Mouse (Mus musculus) testis, adult 2 months (tissue): ENCODE measurements at regions not wholly inside any gene's neighbourhood (a gene's known extent, or its start where the extent isn't known, plus 50 kb on each side); places are given as distances from the start of the nearest gene placed in this dataset.

Experiments used
- H3K27ac ChIP-seq: fragments of 200-500 bp; 2 replicates; pipeline ENCODE4 v1.5.1; 2012; ENCODE audit warnings: low read depth, low read length; ENCODE audit not compliant: control insufficient read depth, insufficient read depth
- H3K27me3 ChIP-seq: fragments of 200-500 bp; 2 replicates; pipeline ENCODE4 v1.6.1; 2012; ENCODE audit warnings: mild to moderate bottlenecking, low read length, moderate library complexity; ENCODE audit not compliant: control insufficient read depth, insufficient read depth
- H3K36me3 ChIP-seq: fragments of 200-500 bp; 2 replicates; pipeline ENCODE4 v1.6.1; 2012; ENCODE audit warnings: mild to moderate bottlenecking, low read length; ENCODE audit not compliant: control insufficient read depth, insufficient read depth
- H3K4me1 ChIP-seq: fragments of 200-500 bp; 2 replicates; pipeline ENCODE4 v1.6.1; 2012; ENCODE audit warnings: low read length; ENCODE audit not compliant: control insufficient read depth, insufficient read depth
- H3K4me3 ChIP-seq: fragments of 200-500 bp; 2 replicates; pipeline ENCODE4 v1.5.1; 2012; ENCODE audit warnings: low read depth, mild to moderate bottlenecking, low read length, moderate library complexity, mixed read lengths; ENCODE audit not compliant: control insufficient read depth
- CTCF ChIP-seq: fragments of 200-500 bp; IDR thresholded peaks from 2 replicates; pipeline ENCODE4 v1.5.1; 2012; ENCODE audit warnings: low read depth, mild to moderate bottlenecking, inconsistent platforms, low read length, moderate library complexity; ENCODE audit not compliant: control insufficient read depth, insufficient read depth, insufficient replicate concordance
- POLR2A ChIP-seq: fragments of 200-500 bp; IDR thresholded peaks from 2 replicates; pipeline ENCODE4 v1.6.1; 2012; ENCODE audit warnings: low read depth, mild to moderate bottlenecking, inconsistent platforms, low read length, moderate library complexity; ENCODE audit not compliant: control insufficient read depth

DNA sequence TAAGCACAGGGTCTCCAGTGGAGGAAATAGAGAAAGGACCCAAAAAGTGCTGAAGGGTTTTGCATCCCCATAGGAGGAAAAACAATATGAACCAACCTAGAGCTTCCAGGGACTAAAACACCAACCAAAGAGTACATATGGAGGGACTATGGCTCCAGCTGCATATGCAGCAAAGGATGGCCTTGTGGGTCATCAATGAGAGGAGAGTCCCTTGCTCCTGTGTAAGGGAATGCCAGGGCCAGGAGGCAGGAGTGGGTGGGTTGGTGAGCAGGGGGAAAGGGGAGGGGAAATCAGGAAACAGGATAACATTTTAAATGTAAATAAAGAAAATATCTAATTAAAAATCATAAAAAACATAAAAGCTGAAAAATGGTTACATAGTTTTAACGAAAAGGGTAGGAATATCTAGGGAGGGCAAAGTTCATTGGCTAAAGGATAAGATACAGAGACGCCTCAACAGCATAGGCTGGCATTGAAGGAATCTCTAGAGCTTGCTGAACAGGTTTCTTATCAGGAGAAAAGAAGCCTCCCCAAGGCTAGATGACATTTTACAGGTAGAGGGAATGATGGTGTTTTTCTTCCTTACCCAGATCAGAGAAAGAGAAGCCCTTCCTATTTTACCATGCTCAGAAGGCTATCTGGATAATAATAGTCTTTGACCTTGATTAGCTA lies 823.8 kb upstream of the Lrrc4c start:
- H3K4me3 ChIP-seq = no peak overlapping the region
- no peaks in the 10 kb centered on the region for H3K4me1 ChIP-seq
- TF ChIP-seq CTCF = no peak
- TF ChIP-seq POLR2A = no peak
- H3K27me3 ChIP-seq = no peaks in the 10 kb centered on the region
- no peaks in the 10 kb centered on the region for H3K36me3 ChIP-seq
- no peak overlapping the region for H3K27ac ChIP-seq

DNA sequence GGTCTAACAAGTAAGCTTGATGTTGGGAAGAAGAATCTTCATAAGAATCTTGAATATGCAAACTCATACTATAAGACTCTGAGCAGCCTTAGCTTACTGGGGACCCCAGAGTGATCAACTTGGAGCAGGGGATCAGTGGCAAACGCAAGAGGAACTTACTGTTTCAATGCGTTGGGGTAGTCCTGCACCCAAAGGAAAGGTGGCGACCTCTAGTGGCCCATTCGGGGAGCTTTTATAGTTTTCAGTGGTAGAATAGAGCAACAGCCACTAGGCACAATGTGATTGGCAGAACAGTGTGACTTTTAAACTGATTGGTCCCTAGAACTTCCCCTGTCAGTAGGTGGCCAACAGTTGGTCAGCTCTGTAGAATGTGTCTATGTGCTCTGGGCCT lies 823.3 kb upstream of the Lrrc4c start:
- Histone ChIP-seq H3K27ac (no peak overlapping the region), H3K4me1 (no peaks in the 10 kb centered on the region), H3K27me3 (no peaks in the 10 kb centered on the region), H3K36me3 (no peaks in the 10 kb centered on the region), H3K4me3 (no peak overlapping the region)
- TF ChIP-seq CTCF = peak; percentile 44; the same call in 1 of the 2 replicates
- no peak for TF ChIP-seq POLR2A

DNA sequence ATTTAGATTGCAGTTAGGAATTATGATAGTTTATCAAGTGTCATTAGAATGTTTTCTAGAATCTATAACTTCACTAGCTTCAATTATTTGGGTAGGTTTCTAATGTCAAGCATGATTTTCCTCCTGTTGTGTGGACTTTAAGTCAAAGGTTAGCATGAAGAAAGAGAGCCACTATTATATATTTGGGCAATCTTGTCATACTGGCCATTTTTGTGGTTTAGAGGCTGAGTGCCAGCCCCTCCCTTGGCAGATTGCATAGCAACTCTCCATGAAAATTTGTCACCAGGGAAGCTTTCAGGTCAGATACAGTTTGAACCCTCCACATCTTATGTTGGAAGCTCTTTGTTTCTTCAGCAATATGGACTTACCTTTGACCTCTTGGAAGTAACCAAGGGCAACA lies 806.7 kb upstream of the Lrrc4c start:
- no peak overlapping the region for H3K4me3 ChIP-seq
- H3K27ac ChIP-seq = no peak overlapping the region
- H3K36me3 ChIP-seq = no peaks in the 10 kb centered on the region
- TF ChIP-seq POLR2A (no peak), CTCF (no peak)
- H3K4me1 ChIP-seq = no peaks in the 10 kb centered on the region
- H3K27me3 ChIP-seq = no peaks in the 10 kb centered on the region

DNA sequence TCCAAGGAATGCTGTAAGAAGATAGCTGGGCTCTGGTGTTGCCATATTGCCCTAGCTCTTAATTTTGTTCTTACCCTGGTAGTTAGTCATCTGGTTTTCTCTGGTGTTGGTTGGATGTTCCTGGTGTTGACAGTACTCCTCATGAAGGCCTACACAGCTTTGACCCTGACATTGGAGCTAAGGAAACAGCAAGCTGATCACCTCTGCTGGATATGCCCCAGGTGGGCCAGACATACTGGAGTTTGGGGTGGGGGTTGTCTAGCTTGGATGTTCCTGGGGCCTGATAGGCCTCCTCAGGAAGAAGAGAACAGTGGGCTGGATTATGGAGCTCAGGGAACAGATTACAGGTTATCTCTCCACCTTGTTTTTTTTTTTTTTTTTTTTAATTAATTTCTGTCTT lies 796.3 kb upstream of the Lrrc4c start:
- Histone ChIP-seq H3K4me3 (no peak overlapping the region), H3K36me3 (no peaks in the 10 kb centered on the region), H3K27ac (no peak overlapping the region), H3K4me1 (no peaks in the 10 kb centered on the region), H3K27me3 (no peaks in the 10 kb centered on the region)
- no peak for TF ChIP-seq POLR2A

DNA sequence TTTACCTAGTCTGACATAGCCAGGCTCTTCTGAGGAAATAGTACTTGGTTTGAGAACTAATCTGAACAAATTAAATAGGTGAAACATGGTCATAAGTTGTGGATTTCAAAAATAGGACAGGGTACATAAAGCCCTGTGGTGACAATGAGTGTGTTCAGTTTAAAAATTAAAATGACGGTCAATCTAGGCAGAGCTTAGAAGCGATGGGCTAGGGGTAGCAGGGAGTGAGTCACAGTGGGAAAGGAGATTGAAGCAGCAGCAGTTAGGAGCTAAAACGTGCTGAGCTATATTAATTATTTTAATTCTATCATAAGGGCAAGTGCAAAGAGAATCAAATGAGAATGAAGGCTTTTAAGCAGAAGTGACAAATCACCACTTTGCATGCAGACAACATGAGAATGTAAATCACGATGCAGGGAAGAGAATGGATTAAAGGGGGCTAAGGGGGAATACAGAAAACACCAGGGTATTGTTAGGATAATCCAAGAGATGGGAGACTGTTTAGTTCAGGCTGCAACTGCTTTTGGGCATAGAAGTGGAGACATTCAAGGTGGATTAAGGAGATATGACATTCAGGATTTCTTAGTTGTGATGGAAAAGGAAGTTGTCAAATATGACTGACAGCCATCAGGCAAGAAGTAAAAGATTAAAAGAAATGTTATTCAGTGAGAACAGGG lies 793.2 kb upstream of the Lrrc4c start:
- H3K27me3 ChIP-seq = no peaks in the 10 kb centered on the region
- no peak for TF ChIP-seq POLR2A
- TF ChIP-seq CTCF = no peak

DNA sequence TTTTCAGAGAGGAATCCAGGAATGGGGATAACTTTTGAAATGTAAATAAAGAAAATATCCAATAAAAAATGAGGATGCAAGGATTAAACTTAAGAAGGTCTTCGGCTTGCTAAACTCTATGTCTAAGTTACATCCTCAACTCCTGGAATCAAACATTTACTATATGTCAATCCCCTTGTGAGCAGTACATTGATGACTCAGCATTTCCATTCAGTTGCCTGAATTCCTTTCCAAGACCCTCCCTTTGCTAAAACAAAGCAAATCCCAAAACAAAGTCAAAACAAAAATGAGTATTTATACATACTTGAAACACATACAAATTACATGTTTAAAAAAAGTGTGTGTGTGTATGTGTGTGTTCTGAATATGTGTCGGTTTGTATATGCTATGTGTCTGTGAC lies 753.9 kb upstream of the Lrrc4c start:
- no peaks in the 10 kb centered on the region for H3K36me3 ChIP-seq

More for the DNA sequence above, 793.2 kb upstream of the Lrrc4c start:
- Histone ChIP-seq H3K27ac (no peak overlapping the region), H3K4me3 (no peak overlapping the region), H3K4me1 (no peaks in the 10 kb centered on the region), H3K36me3 (no peaks in the 10 kb centered on the region)

DNA sequence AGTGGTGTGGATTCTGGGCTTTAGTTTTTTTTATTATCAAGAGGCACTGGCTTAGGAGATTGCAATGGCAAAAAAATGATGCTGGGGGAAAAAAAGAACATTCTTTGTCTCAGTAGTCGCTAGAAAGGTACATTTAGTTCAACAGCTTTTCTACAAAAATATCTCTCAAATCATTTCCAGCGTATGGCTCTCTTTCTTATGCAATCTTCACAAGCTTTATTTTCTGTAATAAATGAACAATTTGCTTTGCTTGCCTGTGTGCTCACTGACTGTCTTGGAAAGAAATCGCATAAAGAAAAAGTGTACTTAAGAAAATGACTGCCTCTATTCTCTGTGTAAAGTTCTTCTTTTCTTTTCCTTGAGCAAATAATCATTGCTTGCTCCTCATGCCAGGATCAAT lies 742.1 kb upstream of the Lrrc4c start:
- TF ChIP-seq POLR2A (no peak), CTCF (no peak)
- H3K36me3 ChIP-seq = no peaks in the 10 kb centered on the region
- no peak overlapping the region for H3K27ac ChIP-seq
- H3K4me1 ChIP-seq = no peaks in the 10 kb centered on the region
- H3K27me3 ChIP-seq = no peaks in the 10 kb centered on the region
- no peak overlapping the region for H3K4me3 ChIP-seq

More for the DNA sequence above, 753.9 kb upstream of the Lrrc4c start:
- no peak for TF ChIP-seq POLR2A
- no peak for TF ChIP-seq CTCF
- no peaks in the 10 kb centered on the region for H3K4me1 ChIP-seq
- H3K27ac ChIP-seq = no peak overlapping the region
- no peaks in the 10 kb centered on the region for H3K27me3 ChIP-seq
- no peak overlapping the region for H3K4me3 ChIP-seq
